Mouse (Mus musculus) neural tube, embryonic 14.5 days (tissue): Measurements from ENCODE around the gene Dnajc6. TPM values are rescaled to one million over a fixed set of nuclear protein-coding genes. Genes with fewer than 3 reads are reported as not detected.

Experiments
- ATAC-seq: fragments of 200-750 bp; cut with Nextera tagmentation; 2 replicates; pipeline ENCODE4 v1.8.0; 2017; ENCODE audit warnings: low read depth, mild to moderate bottlenecking, moderate TSS enrichment, moderate library complexity
- H3K27ac ChIP-seq: fragments of 300-500 bp; sonication (generic); 2 replicates; pipeline ENCODE4 v1.5.1; 2014; ENCODE audit warnings: low read depth, mild to moderate bottlenecking, control low read depth, low read length, moderate library complexity, mixed read lengths
- H3K27me3 ChIP-seq: fragments of 300-500 bp; sonication (generic); 2 replicates; pipeline ENCODE4 v1.6.1; 2014; ENCODE audit warnings: low read length; ENCODE audit not compliant: control insufficient read depth, insufficient read depth
- H3K36me3 ChIP-seq: fragments of 300-500 bp; sonication (generic); 2 replicates; pipeline ENCODE4 v1.6.1; 2014; ENCODE audit warnings: low read length, mixed read lengths; ENCODE audit not compliant: control insufficient read depth, insufficient read depth
- H3K4me1 ChIP-seq: fragments of 300-500 bp; sonication (generic); 2 replicates; pipeline ENCODE4 v1.6.1; 2014; ENCODE audit warnings: low read length; ENCODE audit not compliant: control insufficient read depth, insufficient read depth
- H3K4me2 ChIP-seq: fragments of 300-500 bp; sonication (generic); 2 replicates; pipeline ENCODE4 v1.6.1; 2014; ENCODE audit warnings: mild to moderate bottlenecking, low read depth, low read length, control low read depth
- H3K4me3 ChIP-seq: fragments of 300-500 bp; sonication (generic); 2 replicates; pipeline ENCODE4 v1.5.1; 2014; ENCODE audit warnings: low read depth, low read length, control low read depth, mixed read lengths
- H3K9ac ChIP-seq: fragments of 300-500 bp; sonication (generic); replicated peaks from 2 replicates; pipeline ENCODE4 v1.6.1; 2014; ENCODE audit warnings: low read depth, mild to moderate bottlenecking, control low read depth, low read length, mixed read lengths
- H3K9me3 ChIP-seq: fragments of 300-500 bp; sonication (generic); 2 replicates; pipeline ENCODE4 v1.6.1; 2016; ENCODE audit warnings: low read length; ENCODE audit not compliant: control insufficient read depth
- WGBS: fragments of 180-500 bp; shearing (Covaris S2); extraction: QIAGEN DNeasy Blood & Tissue Kit; methylation state at CpG from one replicate; pipeline ENCODE4 v1.1.7; 2014; 5-methylcytosine and 5-hydroxymethylcytosine counted together
- polyA plus RNA-seq: library from polyadenylated mRNA; unstranded; fragments of >200 nt; fragmentation: Nextera tagmentation; extraction: Ambion mirVana; gene quantifications from 2 replicates; pipeline ENCODE4 v1.2.1, GENCODE M21; 2014

The Dnajc6 gene
- polyA plus RNA-seq, 1 experiment from 2014 or later, result 70.1 TPM

DNA sequence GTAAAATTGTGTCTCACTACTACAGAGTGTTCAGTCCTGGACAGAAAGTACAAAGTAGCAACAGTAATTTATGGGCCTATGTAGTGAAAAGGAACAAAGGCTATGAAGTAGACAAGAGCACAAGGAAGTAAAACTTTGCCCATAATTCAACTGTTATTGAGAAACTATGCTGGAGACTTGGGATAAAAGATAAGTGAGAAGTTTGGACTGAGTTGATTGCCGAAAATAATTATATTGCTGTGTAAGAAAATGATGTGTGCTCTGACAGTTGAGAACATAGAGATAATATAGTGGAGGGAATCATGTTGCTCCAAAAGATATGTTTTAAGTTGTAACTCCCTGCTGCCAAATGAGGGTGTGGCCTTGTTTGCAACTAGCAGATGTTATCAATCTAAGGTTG lies 152.3 kb downstream of the Dnajc6 start:
- H3K9me3 ChIP-seq, result no peaks in the 10 kb centered on the region
- no peak for ATAC-seq
- peak overlapping the region; percentile 93; the same call in 1 of the 2 replicates for H3K27ac ChIP-seq
- H3K4me2 ChIP-seq, result peak overlapping the region; percentile 58
- H3K4me3 ChIP-seq, result peak overlapping the region; percentile 85
- H3K4me1 ChIP-seq, result peaks cover 9% of the 10 kb centered on the region; the same call in 1 of the 2 replicates
- H3K27me3 ChIP-seq, result no peaks in the 10 kb centered on the region
- WGBS, result 76% methylated on average over 1 of the region's 1 CpGs
- H3K9ac ChIP-seq, result no peak overlapping the region
- no peaks in the 10 kb centered on the region for H3K36me3 ChIP-seq

DNA sequence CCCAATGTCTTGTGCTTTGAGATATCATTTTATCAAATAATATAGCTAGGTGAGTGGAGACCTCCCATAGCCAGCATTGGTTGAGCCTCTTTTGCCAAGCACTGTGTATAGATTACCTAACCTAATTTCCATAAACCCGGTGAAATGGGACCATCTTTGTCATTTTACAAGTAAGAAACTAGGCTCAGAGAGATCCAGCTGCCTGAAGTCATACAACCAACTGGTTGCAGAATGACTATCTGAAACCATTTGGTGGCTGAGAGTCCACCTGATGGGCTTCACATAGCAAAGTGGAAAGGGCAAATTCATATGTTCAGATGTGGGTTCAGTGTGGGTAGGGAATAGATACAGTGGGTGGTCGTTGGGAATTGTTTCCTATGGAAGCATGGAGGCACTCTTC lies 154.5 kb downstream of the Dnajc6 start:
- Histone ChIP-seq H3K9me3 (no peaks in the 10 kb centered on the region), H3K9ac (no peak overlapping the region), H3K4me2 (no peak overlapping the region), H3K27me3 (no peaks in the 10 kb centered on the region), H3K4me3 (no peak overlapping the region), H3K36me3 (peaks cover 2% of the 10 kb centered on the region; the same call in 1 of the 2 replicates), H3K27ac (no peak overlapping the region), H3K4me1 (peaks cover 9% of the 10 kb centered on the region; the same call in 1 of the 2 replicates)
- no peak for ATAC-seq
- 87% methylated on average over 2 of the region's 2 CpGs for WGBS

DNA sequence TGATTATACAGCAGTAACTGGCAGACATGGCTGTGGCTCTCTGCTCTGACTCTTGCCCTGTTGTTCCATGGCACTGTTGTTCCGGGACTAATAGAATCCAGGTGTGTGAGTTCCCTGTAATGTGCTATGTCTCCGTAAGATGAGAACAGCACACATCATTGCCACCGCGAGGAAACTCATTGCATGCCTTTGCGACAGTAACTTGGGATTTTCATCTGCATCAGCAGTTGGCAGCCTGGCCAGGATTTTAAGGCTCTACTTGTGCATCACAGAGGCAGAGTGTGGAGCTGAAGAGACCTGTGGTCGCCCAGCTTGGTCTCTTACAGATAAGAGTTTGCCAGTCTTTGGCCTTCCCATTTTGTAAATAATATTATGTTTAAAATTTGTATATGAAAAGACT lies 157.8 kb downstream of the Dnajc6 start:
- no peak for ATAC-seq
- Histone ChIP-seq H3K4me3 (no peak overlapping the region), H3K4me1 (no peaks in the 10 kb centered on the region), H3K36me3 (peaks cover 3% of the 10 kb centered on the region; the same call in 1 of the 2 replicates), H3K9ac (no peak overlapping the region), H3K27ac (no peak overlapping the region), H3K9me3 (no peaks in the 10 kb centered on the region), H3K4me2 (no peak overlapping the region), H3K27me3 (no peaks in the 10 kb centered on the region)
- WGBS, result 84% methylated on average over 6 of the region's 6 CpGs

DNA sequence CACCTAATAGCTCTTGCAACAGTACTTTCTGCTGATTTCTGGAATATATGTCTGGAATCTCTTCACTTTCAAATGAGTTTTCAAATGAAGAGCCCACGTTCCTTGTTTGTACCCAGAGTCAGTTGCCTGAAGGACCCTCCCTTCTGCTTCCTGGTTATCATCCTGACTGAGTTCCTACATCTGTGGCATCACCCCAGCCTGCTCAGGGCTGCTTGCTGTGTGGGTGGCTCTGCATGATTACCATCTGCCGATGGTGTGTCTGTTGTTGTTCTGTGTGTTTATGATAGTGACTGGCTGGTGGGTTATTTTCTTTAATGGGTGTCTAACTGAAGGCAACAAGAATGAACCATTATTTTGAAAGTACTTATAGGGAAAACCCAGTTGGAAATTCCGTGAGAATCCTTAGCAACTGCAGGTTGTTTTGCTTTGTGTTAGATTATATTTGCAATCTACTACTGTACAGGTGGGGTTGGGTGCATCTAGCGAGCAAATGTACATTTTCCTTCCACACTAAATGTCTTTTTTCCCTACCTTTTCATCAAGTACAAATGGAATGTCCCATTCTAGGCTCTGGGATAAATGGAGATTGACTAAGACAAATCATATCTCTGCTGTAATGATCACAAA lies 158.5 kb downstream of the Dnajc6 start:
- no peaks in the 10 kb centered on the region for H3K4me1 ChIP-seq
- H3K27ac ChIP-seq, result no peak overlapping the region
- H3K9ac ChIP-seq, result no peak overlapping the region
- WGBS, result 83% methylated on average over 4 of the region's 4 CpGs
- H3K36me3 ChIP-seq, result peaks cover 7% of the 10 kb centered on the region; the same call in 1 of the 2 replicates
- no peaks in the 10 kb centered on the region for H3K9me3 ChIP-seq
- H3K4me3 ChIP-seq, result no peak overlapping the region
- no peak for ATAC-seq
- no peaks in the 10 kb centered on the region for H3K27me3 ChIP-seq
- no peak overlapping the region for H3K4me2 ChIP-seq

DNA sequence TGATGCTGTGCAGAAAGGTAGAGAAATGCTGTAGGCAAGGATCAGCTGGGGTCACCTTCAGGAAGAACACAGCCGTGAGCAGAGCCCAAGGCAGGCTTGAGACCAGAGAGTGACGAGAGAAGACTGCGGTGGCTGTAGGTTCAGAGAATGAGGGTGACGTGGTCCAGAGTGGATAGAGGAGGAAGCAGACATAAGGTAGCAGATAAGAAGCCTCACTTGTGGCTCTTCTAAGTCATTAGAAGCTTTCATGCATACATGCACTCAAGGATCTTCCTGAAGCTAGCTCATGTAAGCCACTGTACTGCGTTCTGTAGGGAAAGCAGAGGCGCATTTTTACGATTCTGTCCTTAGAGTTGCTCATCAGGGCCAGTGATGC lies 159.0 kb downstream of the Dnajc6 start:
- H3K4me2 ChIP-seq, result no peak overlapping the region
- no peaks in the 10 kb centered on the region for H3K27me3 ChIP-seq
- H3K4me1 ChIP-seq, result no peaks in the 10 kb centered on the region
- no peak overlapping the region for H3K4me3 ChIP-seq
- peaks cover 7% of the 10 kb centered on the region; the same call in 1 of the 2 replicates for H3K36me3 ChIP-seq
- WGBS, result 94% methylated on average over 7 of the region's 7 CpGs
- H3K9ac ChIP-seq, result no peak overlapping the region
- H3K9me3 ChIP-seq, result no peaks in the 10 kb centered on the region
- ATAC-seq, result no peak
- H3K27ac ChIP-seq, result no peak overlapping the region

DNA sequence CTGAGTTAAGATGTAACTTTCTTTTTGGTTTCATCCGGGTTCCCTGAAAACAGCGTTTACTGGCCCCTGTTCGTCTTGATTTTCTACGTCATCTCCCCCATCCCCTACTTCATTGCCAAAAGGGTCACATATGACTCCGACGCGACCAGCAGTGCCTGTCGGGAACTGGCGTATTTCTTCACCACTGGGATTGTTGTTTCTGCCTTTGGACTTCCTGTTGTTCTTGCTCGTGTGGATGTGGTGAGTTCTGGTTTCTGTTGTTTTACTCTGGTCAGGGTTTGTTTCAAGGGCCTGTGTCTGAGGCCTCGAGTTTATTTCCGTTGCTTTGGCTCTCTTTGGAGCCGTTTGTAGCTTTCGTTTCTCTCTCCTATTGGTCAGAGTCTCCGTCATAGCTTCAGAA lies 159.6 kb downstream of the Dnajc6 start:
- H3K27me3 ChIP-seq, result no peaks in the 10 kb centered on the region
- ATAC-seq, result no peak

DNA sequence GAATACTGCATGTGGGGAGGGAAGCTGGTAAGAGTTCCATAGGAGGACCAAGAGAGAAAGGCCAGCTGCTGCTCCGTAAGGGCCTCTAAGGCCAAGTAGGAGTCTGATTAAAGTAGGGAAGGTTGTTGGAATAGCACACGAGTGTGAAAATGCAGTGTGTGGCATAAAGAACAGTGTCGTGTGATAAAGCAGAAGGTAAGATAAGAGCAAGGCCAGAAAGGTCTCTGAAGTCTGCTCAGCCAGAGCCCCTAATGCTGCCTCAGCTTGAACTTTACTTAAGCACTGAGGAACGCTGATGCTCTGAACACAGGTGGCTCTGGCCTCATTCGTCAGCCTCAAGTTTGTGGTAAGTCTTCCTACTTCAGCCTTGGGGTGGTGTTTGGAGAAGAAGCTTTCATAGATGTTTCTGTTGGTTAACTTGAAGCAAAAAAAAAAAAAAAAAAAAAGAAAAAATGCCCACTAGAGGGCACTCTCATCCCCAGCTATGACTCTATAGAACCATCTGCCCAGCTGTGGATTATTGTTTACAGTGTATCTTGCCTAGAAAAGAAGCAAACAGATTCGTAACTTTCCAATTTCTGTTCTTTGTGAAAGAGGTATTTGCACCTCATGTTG lies 160.6 kb downstream of the Dnajc6 start:
- 63% methylated on average over 6 of the region's 6 CpGs for WGBS
- ATAC-seq, result peak; percentile 51; the same call in 1 of the 2 replicates

More for the DNA sequence above, 159.6 kb downstream of the Dnajc6 start:
- Histone ChIP-seq H3K36me3 (peaks cover 7% of the 10 kb centered on the region; the same call in 1 of the 2 replicates), H3K4me2 (no peak overlapping the region), H3K27ac (no peak overlapping the region), H3K9ac (no peak overlapping the region), H3K9me3 (no peaks in the 10 kb centered on the region), H3K4me3 (no peak overlapping the region), H3K4me1 (no peaks in the 10 kb centered on the region)
- 84% methylated on average over 15 of the region's 15 CpGs for WGBS

DNA sequence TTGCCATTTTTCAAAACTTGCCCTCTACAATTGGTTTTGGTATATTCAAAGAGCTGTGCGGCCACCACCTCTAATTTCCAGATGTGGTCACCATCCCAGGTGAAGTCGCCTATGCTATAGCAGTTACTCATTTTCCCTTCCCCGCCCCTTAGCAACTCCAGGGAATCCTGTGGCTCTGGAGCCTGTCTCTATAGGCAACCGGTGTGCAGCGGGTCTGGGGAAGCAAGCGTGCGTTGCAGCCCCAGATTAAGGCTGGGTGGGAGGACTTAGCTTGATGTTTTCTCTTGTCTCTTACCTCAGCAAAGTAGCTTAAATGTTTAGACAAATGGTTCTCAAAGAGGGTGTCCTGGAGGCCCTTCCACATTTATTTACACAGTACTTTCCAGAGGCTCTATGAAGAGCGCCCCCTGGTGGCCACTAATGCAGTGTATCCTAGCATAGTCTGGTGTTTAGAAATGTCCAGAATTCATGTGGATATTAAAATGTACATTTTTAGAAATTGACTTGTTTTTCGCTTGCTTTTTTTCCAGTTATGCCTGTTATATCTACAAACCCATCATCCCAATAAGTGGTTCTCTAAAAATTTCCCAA lies 167.8 kb downstream of the Dnajc6 start:
- 60% methylated on average over 9 of the region's 9 CpGs for WGBS
- H3K9ac ChIP-seq, result no peak overlapping the region
- peaks cover 11% of the 10 kb centered on the region; the same call in 1 of the 2 replicates for H3K36me3 ChIP-seq
- H3K4me2 ChIP-seq, result no peak overlapping the region
- H3K4me1 ChIP-seq, result no peaks in the 10 kb centered on the region
- ATAC-seq, result no peak
- no peak overlapping the region for H3K4me3 ChIP-seq
- no peaks in the 10 kb centered on the region for H3K27me3 ChIP-seq
- no peak overlapping the region for H3K27ac ChIP-seq
- no peaks in the 10 kb centered on the region for H3K9me3 ChIP-seq

More for the DNA sequence above, 160.6 kb downstream of the Dnajc6 start:
- Histone ChIP-seq H3K4me2 (no peak overlapping the region), H3K9ac (no peak overlapping the region), H3K27me3 (no peaks in the 10 kb centered on the region), H3K36me3 (peaks cover 14% of the 10 kb centered on the region; the same call in 1 of the 2 replicates), H3K4me3 (no peak overlapping the region), H3K27ac (no peak overlapping the region), H3K4me1 (no peaks in the 10 kb centered on the region), H3K9me3 (no peaks in the 10 kb centered on the region)

DNA sequence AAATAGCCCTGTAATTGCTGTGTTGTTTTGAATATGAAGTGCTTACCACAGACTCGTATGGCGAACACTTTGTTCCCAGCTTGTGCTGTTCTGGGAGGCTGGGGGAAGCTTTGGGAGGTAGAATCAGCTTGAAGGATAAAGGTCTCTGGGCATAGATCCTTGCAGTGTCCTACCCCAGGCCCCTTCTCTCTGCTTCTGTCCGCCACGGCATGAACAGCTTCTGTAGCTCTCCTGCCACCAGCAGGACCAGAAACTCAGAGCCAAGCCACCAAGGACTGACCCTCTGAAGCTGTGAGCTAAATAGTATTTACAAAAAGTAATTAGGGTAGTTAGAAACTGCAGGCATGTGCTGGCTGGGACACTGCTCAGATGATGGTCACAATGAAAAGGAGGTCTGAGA lies 168.3 kb downstream of the Dnajc6 start:
- ATAC-seq, result no peak
- WGBS, result 96% methylated on average over 4 of the region's 4 CpGs
- no peaks in the 10 kb centered on the region for H3K9me3 ChIP-seq
- H3K4me2 ChIP-seq, result no peak overlapping the region
- no peaks in the 10 kb centered on the region for H3K4me1 ChIP-seq
- 0 out of 2 replicates have a peak, but pooled peaks cover 7% of the 10 kb centered on the region for H3K36me3 ChIP-seq
- no peak overlapping the region for H3K27ac ChIP-seq
- no peak overlapping the region for H3K9ac ChIP-seq
- H3K27me3 ChIP-seq, result no peaks in the 10 kb centered on the region
- no peak overlapping the region for H3K4me3 ChIP-seq
